9 mouse cellular contexts compared by ENCODE assay signal in the genomic region with DNA sequence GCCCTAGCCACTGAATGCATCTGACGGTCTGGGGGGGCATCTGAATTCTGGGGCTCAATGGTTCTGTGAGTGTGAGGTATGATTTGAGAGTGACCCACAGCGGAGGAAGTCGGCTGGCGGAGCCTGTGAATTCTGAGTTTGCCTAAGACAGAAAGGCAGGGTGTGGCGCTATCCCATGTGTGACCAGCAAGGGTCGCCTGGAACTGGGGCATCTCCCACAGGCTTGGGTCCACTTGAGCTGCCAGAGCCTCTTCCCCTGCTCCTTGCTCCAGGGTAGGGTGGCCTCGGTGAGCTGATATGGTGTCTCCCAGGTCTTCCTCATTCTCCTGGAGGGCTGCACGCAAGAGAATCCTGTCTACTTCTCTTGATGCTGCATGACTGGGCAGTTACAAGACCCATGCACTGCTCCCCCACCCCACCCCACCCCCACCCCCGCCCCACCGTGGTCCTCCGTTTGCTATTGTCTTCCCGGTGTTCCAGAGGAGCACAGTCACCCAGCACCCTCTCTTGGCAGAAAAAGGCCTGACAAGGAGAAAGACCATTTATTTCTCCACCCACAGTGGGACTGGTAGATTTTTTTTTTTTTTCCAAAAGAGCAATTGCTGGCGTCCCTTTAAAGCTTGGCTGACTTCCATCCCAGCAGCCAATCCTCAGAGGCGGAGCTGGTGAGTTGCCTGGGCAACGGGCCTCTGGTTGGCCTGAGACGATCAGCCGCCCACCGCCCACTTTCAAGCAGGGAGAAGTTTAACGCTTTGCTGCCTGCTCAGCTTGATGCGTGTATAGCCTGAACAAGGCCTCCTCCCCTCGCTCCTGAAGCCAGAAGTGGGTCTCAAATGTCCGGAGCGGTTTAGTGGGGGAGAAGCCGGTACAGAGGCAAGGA. TPM values are rescaled to one million over a fixed set of nuclear protein-coding genes. Genes with fewer than 3 reads are reported as not detected.
DNase-seq lines count a peak whose midpoint lies in the region; ATAC-seq lines count a peak whose summit lies in the region.
"Had no signal": no experiment of that assay in that cellular context is flagged by ENCODE, and none has a peak within 500 bp of the region (broad histone marks: within the 10 kb centered on the region; RNA-seq: fewer than 3 reads in every experiment).

No protein-coding gene starts in this region.

- peak overlapping the region; percentile 65 for H3K27ac ChIP-seq in embryonic facial prominence, embryonic 14.5 days (replicated peaks; ENCODE audit: low read depth, low read length)
- H3K27ac ChIP-seq in heart, embryonic 12.5 days (ENCODE audit: poor library complexity, severe bottlenecking) = no peak overlapping the region
- H3K27ac ChIP-seq in kidney, embryonic 14.5 days (ENCODE audit: low read depth, low read length) = peak overlapping the region; percentile 53; the same call in 1 of the 2 replicates
- no peak overlapping the region; the same call in 1 of the 2 replicates for H3K27ac ChIP-seq in limb, embryonic 13.5 days
- H3K27ac ChIP-seq in midbrain, embryonic 16.5 days (ENCODE audit: low read length) = peak overlapping the region; percentile 84
- H3K27ac ChIP-seq in stomach, embryonic 15.5 days = peak overlapping the region; percentile 35; the same call in 1 of the 2 replicates

- H3K27me3 ChIP-seq in embryonic facial prominence, embryonic 14.5 days (replicated peaks; ENCODE audit: control insufficient read depth, insufficient read depth, low read length) = peaks cover 25% of the 10 kb centered on the region
- H3K27me3 ChIP-seq in heart, embryonic 12.5 days (replicated peaks) = peaks cover 62% of the 10 kb centered on the region
- H3K27me3 ChIP-seq in kidney, embryonic 14.5 days (ENCODE audit: control insufficient read depth, insufficient read depth, low read length) = peaks cover 11% of the 10 kb centered on the region
- H3K27me3 ChIP-seq in limb, embryonic 13.5 days = peaks cover 44% of the 10 kb centered on the region
- H3K27me3 ChIP-seq in midbrain, embryonic 16.5 days (ENCODE audit: control insufficient read depth, insufficient read depth, low read depth, low read length) = no peaks in the 10 kb centered on the region
- H3K27me3 ChIP-seq in stomach, embryonic 15.5 days (replicated peaks) = peaks cover 25% of the 10 kb centered on the region

- peak overlapping the region; percentile 34 for H3K4me3 ChIP-seq in embryonic facial prominence, embryonic 14.5 days (ENCODE audit: low read depth, low read length)
- peak overlapping the region; percentile 50 for H3K4me3 ChIP-seq in heart, embryonic 12.5 days
- peak overlapping the region; percentile 31; the same call in 1 of the 2 replicates for H3K4me3 ChIP-seq in kidney, embryonic 14.5 days (ENCODE audit: low read length)
- peak overlapping the region; percentile 40 for H3K4me3 ChIP-seq in limb, embryonic 13.5 days
- H3K4me3 ChIP-seq in midbrain, embryonic 16.5 days (ENCODE audit: low read depth, low read length) = peak overlapping the region; percentile 15
- H3K4me3 ChIP-seq in stomach, embryonic 15.5 days (replicated peaks) = peak overlapping the region; percentile 29

- ATAC-seq in embryonic facial prominence, embryonic 14.5 days (ENCODE audit: low read depth) = peak; percentile 91
- peak; percentile 78 for ATAC-seq in heart, embryonic 12.5 days (ENCODE audit: insufficient number of reproducible peaks, low FRiP score)
- peak; percentile 82 for ATAC-seq in kidney, embryonic 14.5 days (ENCODE audit: low FRiP score, low TSS enrichment)
- peak; percentile 91 for ATAC-seq in limb, embryonic 13.5 days (ENCODE audit: low FRiP score, low read depth)
- ATAC-seq in midbrain, embryonic 16.5 days = peak; percentile 87
- ATAC-seq in stomach, embryonic 15.5 days (ENCODE audit: insufficient read depth, low FRiP score, low read depth) = peak; percentile 82

- DNase-seq in spleen, adult 18-20 months = peak; percentile 59 to 64
- DNase-seq in spleen, adult 12 weeks (ENCODE audit: low spot score) = no peak
- peak; percentile 99 for DNase-seq in embryonic facial prominence, embryonic 14.5 days (ENCODE audit: low spot score)

- H3K4me2 ChIP-seq in embryonic facial prominence, embryonic 14.5 days (ENCODE audit: low read depth, low read length) = peak overlapping the region; percentile 66
- H3K4me2 ChIP-seq in heart, embryonic 12.5 days = peak overlapping the region; percentile 82
- peak overlapping the region; percentile 46 for H3K4me2 ChIP-seq in kidney, embryonic 14.5 days (replicated peaks; ENCODE audit: low read depth, low read length)
- H3K4me2 ChIP-seq in limb, embryonic 13.5 days (replicated peaks) = peak overlapping the region; percentile 64
- H3K4me2 ChIP-seq in midbrain, embryonic 16.5 days (ENCODE audit: low read length) = peak overlapping the region; percentile 44
- H3K4me2 ChIP-seq in stomach, embryonic 15.5 days = peak overlapping the region; percentile 65

- H3K9me3 ChIP-seq in embryonic facial prominence, embryonic 14.5 days (ENCODE audit: control insufficient read depth, low read length) = no peaks in the 10 kb centered on the region
- no peaks in the 10 kb centered on the region for H3K9me3 ChIP-seq in heart, embryonic 12.5 days (replicated peaks)
- no peaks in the 10 kb centered on the region for H3K9me3 ChIP-seq in kidney, embryonic 14.5 days (ENCODE audit: control insufficient read depth, low read length)
- H3K9me3 ChIP-seq in limb, embryonic 13.5 days = no peaks in the 10 kb centered on the region; the same call in 1 of the 2 replicates
- H3K9me3 ChIP-seq in midbrain, embryonic 16.5 days (replicated peaks; ENCODE audit: control insufficient read depth, low read length, poor library complexity, severe bottlenecking) = no peaks in the 10 kb centered on the region
- no peaks in the 10 kb centered on the region for H3K9me3 ChIP-seq in stomach, embryonic 15.5 days

- no peaks in the 10 kb centered on the region for H3K36me3 ChIP-seq in embryonic facial prominence, embryonic 14.5 days (ENCODE audit: control insufficient read depth, insufficient read depth, low read length)
- no peaks in the 10 kb centered on the region for H3K36me3 ChIP-seq in heart, embryonic 12.5 days
- H3K36me3 ChIP-seq in kidney, embryonic 14.5 days (ENCODE audit: control insufficient read depth, insufficient read depth, low read length) = no peaks in the 10 kb centered on the region
- H3K36me3 ChIP-seq in limb, embryonic 13.5 days = no peaks in the 10 kb centered on the region; the same call in 1 of the 2 replicates
- H3K36me3 ChIP-seq in midbrain, embryonic 16.5 days (ENCODE audit: control insufficient read depth, insufficient read depth, low read length) = peaks cover 16% of the 10 kb centered on the region
- no peaks in the 10 kb centered on the region; the same call in 1 of the 2 replicates for H3K36me3 ChIP-seq in stomach, embryonic 15.5 days

- H3K9ac ChIP-seq in embryonic facial prominence, embryonic 14.5 days (ENCODE audit: low read depth, low read length) = peak overlapping the region; percentile 48; the same call in 1 of the 2 replicates
- peak overlapping the region; percentile 64 for H3K9ac ChIP-seq in heart, embryonic 12.5 days
- peak overlapping the region; percentile 44; the same call in 1 of the 2 replicates for H3K9ac ChIP-seq in kidney, embryonic 14.5 days (ENCODE audit: low read depth, low read length)
- H3K9ac ChIP-seq in limb, embryonic 13.5 days = peak overlapping the region; percentile 31; the same call in 1 of the 2 replicates
- H3K9ac ChIP-seq in midbrain, embryonic 16.5 days (ENCODE audit: low read depth, low read length) = peak overlapping the region; percentile 54
- H3K9ac ChIP-seq in stomach, embryonic 15.5 days = no peak overlapping the region

- H3K4me1 ChIP-seq in embryonic facial prominence, embryonic 14.5 days (ENCODE audit: control insufficient read depth, insufficient read depth, low read length) = peaks cover 7% of the 10 kb centered on the region
- H3K4me1 ChIP-seq in heart, embryonic 12.5 days (replicated peaks) = peaks cover 15% of the 10 kb centered on the region; the same call in 1 of the 2 replicates
- H3K4me1 ChIP-seq in kidney, embryonic 14.5 days (ENCODE audit: control insufficient read depth, insufficient read depth, low read length) = peaks cover 16% of the 10 kb centered on the region; the same call in 1 of the 2 replicates
- peaks cover 27% of the 10 kb centered on the region for H3K4me1 ChIP-seq in limb, embryonic 13.5 days
- H3K4me1 ChIP-seq in midbrain, embryonic 16.5 days (ENCODE audit: control insufficient read depth, insufficient read depth, low read length) = peaks cover 12% of the 10 kb centered on the region
- H3K4me1 ChIP-seq in stomach, embryonic 15.5 days = peaks cover 16% of the 10 kb centered on the region; the same call in 1 of the 2 replicates

- whole genome bisulfite sequencing in embryonic facial prominence, embryonic 14.5 days = 1% methylated on average over 23 of the region's 24 CpGs
- 3% methylated on average over 24 of the region's 24 CpGs for WGBS in heart, embryonic 12.5 days
- WGBS in kidney, embryonic 14.5 days = under 1% methylated on average over 24 of the region's 24 CpGs
- 2% methylated on average over 24 of the region's 24 CpGs for WGBS in limb, embryonic 13.5 days
- WGBS in midbrain, embryonic 16.5 days = 1% methylated on average over 24 of the region's 24 CpGs
- WGBS in stomach, embryonic 15.5 days = 2% methylated on average over 24 of the region's 24 CpGs

RNA-seq across cellular contexts. Expression of a gene that starts 31.3 kb away (rescaled TPM):
- 0.50 and 1.4 TPM in 2 replicates for polyA plus RNA-seq in embryonic facial prominence, embryonic 14.5 days (2014; fragmentation: Nextera tagmentation; extraction: Ambion mirVana)
- polyA plus RNA-seq in heart, embryonic 12.5 days (2016; fragmentation: Nextera tagmentation; extraction: Ambion mirVana) = 0.21 TPM in 1 of 2 replicates, not detected in the other
- polyA plus RNA-seq in kidney, embryonic 14.5 days (2014; fragmentation: Nextera tagmentation; extraction: Ambion mirVana) = 0.23 and 0.31 TPM in 2 replicates
- 0.70 and 0.78 TPM in 2 replicates for polyA plus RNA-seq in limb, embryonic 13.5 days (2015; fragmentation: Nextera tagmentation; extraction: Ambion mirVana)
- 2.4 and 4.9 TPM in 2 replicates for polyA plus RNA-seq in midbrain, embryonic 16.5 days (2015; fragmentation: Nextera tagmentation; extraction: Ambion mirVana)
- 0.34 and 0.54 TPM in 2 replicates for polyA plus RNA-seq in stomach, embryonic 15.5 days (2015; fragmentation: Nextera tagmentation; extraction: Ambion mirVana)
- polyA plus RNA-seq: C2C12 had no signal

RNA-seq across cellular contexts. Expression of a gene that starts 31.8 kb away (rescaled TPM):
- polyA plus RNA-seq in embryonic facial prominence, embryonic 14.5 days (2014; fragmentation: Nextera tagmentation; extraction: Ambion mirVana) = 3.4 and 4.3 TPM in 2 replicates
- polyA plus RNA-seq in heart, embryonic 12.5 days (2016; fragmentation: Nextera tagmentation; extraction: Ambion mirVana) = 0.24 and 0.28 TPM in 2 replicates
- 7.3 and 10.1 TPM in 2 replicates for polyA plus RNA-seq in kidney, embryonic 14.5 days (2014; fragmentation: Nextera tagmentation; extraction: Ambion mirVana)
- polyA plus RNA-seq in limb, embryonic 13.5 days (2015; fragmentation: Nextera tagmentation; extraction: Ambion mirVana) = 5.1 and 5.6 TPM in 2 replicates
- polyA plus RNA-seq in midbrain, embryonic 16.5 days (2015; fragmentation: Nextera tagmentation; extraction: Ambion mirVana) = 49.6 and 50.2 TPM in 2 replicates
- polyA plus RNA-seq in stomach, embryonic 15.5 days (2015; fragmentation: Nextera tagmentation; extraction: Ambion mirVana) = 5.2 and 5.6 TPM in 2 replicates
- polyA plus RNA-seq: C2C12 had no signal

RNA-seq across cellular contexts. Expression of a gene that starts 45.9 kb away (rescaled TPM):
- polyA plus RNA-seq in embryonic facial prominence, embryonic 14.5 days (2014; fragmentation: Nextera tagmentation; extraction: Ambion mirVana) = 1.0 TPM in 1 of 2 replicates, not detected in the other
- polyA plus RNA-seq in heart, embryonic 12.5 days (2016; fragmentation: Nextera tagmentation; extraction: Ambion mirVana) = not detected in 2 replicates
- not detected in 2 replicates for polyA plus RNA-seq in kidney, embryonic 14.5 days (2014; fragmentation: Nextera tagmentation; extraction: Ambion mirVana)
- polyA plus RNA-seq in limb, embryonic 13.5 days (2015; fragmentation: Nextera tagmentation; extraction: Ambion mirVana) = not detected in 2 replicates
- 0.47 and 1.2 TPM in 2 replicates for polyA plus RNA-seq in midbrain, embryonic 16.5 days (2015; fragmentation: Nextera tagmentation; extraction: Ambion mirVana)
- polyA plus RNA-seq in stomach, embryonic 15.5 days (2015; fragmentation: Nextera tagmentation; extraction: Ambion mirVana) = not detected in 2 replicates
- polyA plus RNA-seq: C2C12 had no signal

Comparison
In these comparisons a context has a peak if more than half of its experiments do, and no peak if none do; other contexts are left out.
1. H3K27ac ChIP-seq: peak in embryonic facial prominence, embryonic 14.5 days (single experiment), kidney, embryonic 14.5 days (single experiment), midbrain, embryonic 16.5 days (single experiment) and stomach, embryonic 15.5 days (single experiment); none in heart, embryonic 12.5 days (single experiment) and limb, embryonic 13.5 days (single experiment).
2. Peak in every context shown above with its lines, with median percentiles within 50 percentile points of each other: ATAC-seq, H3K4me2 ChIP-seq and H3K4me3 ChIP-seq.